Mouse (Mus musculus): ENCODE data around the gene Rsph1. TPM values are rescaled to one million over a fixed set of nuclear protein-coding genes. Genes with fewer than 3 reads are reported as not detected.

Rsph1 gene
- 2.3 and 2.7 TPM in 2 replicates for polyA plus RNA-seq (2012; rRNA removed)

GRCm38 (mm10) chr17:31276922-31277918 lies at the start of gene Rsph1:
Gene Rsph1 (minus strand): TSS chr17:31277383.

DNA sequence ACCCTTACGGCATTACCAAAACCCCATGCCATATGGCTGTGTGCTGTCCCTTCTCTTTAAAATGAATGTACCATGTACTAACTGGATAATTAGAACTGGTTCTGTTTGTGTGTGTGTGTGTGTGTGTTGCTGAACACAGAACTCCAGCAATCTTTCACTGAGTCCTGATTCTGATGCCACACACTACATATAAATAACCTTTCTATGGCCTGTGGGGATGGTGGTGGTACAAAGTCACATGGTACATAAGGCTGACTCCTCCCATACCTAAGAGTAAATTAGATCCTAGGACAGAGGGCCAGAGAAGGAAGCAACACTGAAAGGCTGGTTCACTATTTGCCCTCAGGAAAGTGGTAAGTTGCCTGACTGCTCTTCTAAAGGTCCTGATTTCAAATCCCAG lies 9.3 kb upstream of the Rsph1 start, which contains the start of gene Slc37a1:
Slc37a1 (plus strand) TSS at position 301 of the 400 bp plus-strand sequence.

DNA sequence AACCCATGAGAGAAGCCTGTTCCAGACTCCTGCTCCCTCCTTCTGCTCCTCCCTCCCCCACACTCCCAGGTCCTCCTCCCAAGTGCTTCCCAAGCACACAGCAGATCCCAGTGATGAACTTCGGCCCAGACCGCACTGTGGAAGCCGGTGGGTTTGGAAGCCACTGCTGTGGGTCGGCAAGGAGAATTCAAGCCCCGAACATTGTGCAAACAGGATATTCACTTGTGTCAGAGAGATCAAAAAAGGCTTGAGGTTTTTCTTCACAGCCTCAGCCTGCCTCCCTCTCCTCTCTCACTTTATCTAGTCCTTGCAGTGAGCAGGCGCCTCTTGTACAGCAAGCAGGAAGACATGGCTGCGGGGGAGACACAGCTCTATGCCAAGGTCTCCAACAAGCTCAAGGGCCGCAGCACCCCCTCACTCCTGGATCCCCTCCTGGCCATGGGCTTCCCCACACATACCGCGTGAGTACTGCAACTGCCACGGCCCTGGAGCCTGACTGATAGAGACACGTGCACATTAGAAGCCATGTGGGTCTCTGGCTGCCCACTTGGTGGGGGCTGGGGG lies 69.3 kb downstream of the Rsph1 start, which contains the start of gene Ubash3a:
Ubash3a (plus strand) TSS at position 103 of the 564 bp plus-strand sequence.

Other genes with a start within 250 kb of the Rsph1 start
- 7.4 and 10.2 TPM in 2 replicates for gene Abcg1, start 219.7 kb downstream of the Rsph1 start, polyA plus RNA-seq (2012; rRNA removed)
- gene Tff3, start 147.7 kb downstream of the Rsph1 start, polyA plus RNA-seq (2012; rRNA removed): 0.33 TPM in 1 of 2 replicates, not detected in the other
- not detected in 2 replicates for gene Tff2, start 133.1 kb downstream of the Rsph1 start, polyA plus RNA-seq (2012; rRNA removed)
- not detected in 2 replicates for gene Tff1, start 112.1 kb downstream of the Rsph1 start, polyA plus RNA-seq (2012; rRNA removed)
- 0.04 and 0.05 TPM in 2 replicates for gene Tmprss3, start 78.4 kb downstream of the Rsph1 start, polyA plus RNA-seq (2012; rRNA removed)
- gene Ubash3a, start 69.5 kb downstream of the Rsph1 start, polyA plus RNA-seq (2012; rRNA removed): not detected in 2 replicates
- 18.9 and 20.4 TPM in 2 replicates for gene Slc37a1, start 9.4 kb upstream of the Rsph1 start, polyA plus RNA-seq (2012; rRNA removed)
- 68.8 and 71.7 TPM in 2 replicates for gene Pde9a, start 108.8 kb upstream of the Rsph1 start, polyA plus RNA-seq (2012; rRNA removed)
- 43.8 and 43.9 TPM in 2 replicates for gene Wdr4, start 242.6 kb upstream of the Rsph1 start, polyA plus RNA-seq (2012; rRNA removed)
- 243 and 256 TPM in 2 replicates for gene Ndufv3, start 242.7 kb upstream of the Rsph1 start, polyA plus RNA-seq (2012; rRNA removed)